Mouse (Mus musculus) lung, postnatal 0 days (tissue): ENCODE data around the gene Depdc5.

Source experiments
- CTCF ChIP-seq: IDR thresholded peaks from 2 replicates; pipeline ENCODE4 v1.5.1; 2016; ENCODE audit warnings: antibody characterized with exemption, mild to moderate bottlenecking
- EP300 ChIP-seq: IDR thresholded peaks from 2 replicates; pipeline ENCODE4 v1.6.1; 2016; ENCODE audit warnings: antibody characterized with exemption, mild to moderate bottlenecking, control low read depth

- TF ChIP-seq CTCF (no peak), EP300 (no peak)
Observed at GRCm38 (mm10) chr5:33001111-33001510, 137.6 kb downstream of the Depdc5 start.
